Mouse (Mus musculus) heart, postnatal 4 days (tissue): ENCODE measurements around the gene Snx18. TPM values are rescaled to one million over a fixed set of nuclear protein-coding genes. Genes with fewer than 3 reads are reported as not detected.

Source experiments
- DNase-seq: peaks from one replicate; pipeline ENCODE4 v3.0.0; 2021
- total RNA-seq, 2 experiments: library from RNA; stranded (reverse); gene quantifications; 2 replicates each; pipeline ENCODE4 v1.2.3; 2021

Snx18 gene
- total RNA-seq, 2 experiments from 2014 or later = 32.6 to 34.4 TPM

GRCm38 (mm10) chr13:113559646-113560045 is 58.7 kb downstream of the Snx18 start:
- DNase-seq = no peak

- DNase-seq = no peak
Observed at GRCm38 (mm10) chr13:113556538-113556937, 61.8 kb downstream of the Snx18 start.

DNA sequence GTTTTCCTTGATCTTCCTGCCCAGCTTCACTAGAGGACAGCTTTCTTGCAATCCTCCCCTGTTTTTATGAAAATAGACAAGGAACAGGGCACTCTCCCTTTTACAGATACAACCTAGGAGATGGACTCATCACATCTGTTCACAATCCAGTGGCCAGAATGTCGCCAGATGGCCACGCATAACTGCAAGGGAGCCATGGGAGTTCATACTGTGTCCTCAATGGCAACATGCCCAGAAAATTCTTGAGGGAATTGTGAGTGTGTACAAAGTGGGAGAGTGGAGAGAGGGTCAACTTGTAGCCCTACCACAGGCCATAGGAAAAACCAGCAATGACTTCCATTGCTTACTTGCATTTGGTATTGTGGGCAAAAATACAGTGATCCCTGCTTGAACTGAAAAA is 63.1 kb downstream of the Snx18 start:
- peak; percentile 70 for DNase-seq

DNA sequence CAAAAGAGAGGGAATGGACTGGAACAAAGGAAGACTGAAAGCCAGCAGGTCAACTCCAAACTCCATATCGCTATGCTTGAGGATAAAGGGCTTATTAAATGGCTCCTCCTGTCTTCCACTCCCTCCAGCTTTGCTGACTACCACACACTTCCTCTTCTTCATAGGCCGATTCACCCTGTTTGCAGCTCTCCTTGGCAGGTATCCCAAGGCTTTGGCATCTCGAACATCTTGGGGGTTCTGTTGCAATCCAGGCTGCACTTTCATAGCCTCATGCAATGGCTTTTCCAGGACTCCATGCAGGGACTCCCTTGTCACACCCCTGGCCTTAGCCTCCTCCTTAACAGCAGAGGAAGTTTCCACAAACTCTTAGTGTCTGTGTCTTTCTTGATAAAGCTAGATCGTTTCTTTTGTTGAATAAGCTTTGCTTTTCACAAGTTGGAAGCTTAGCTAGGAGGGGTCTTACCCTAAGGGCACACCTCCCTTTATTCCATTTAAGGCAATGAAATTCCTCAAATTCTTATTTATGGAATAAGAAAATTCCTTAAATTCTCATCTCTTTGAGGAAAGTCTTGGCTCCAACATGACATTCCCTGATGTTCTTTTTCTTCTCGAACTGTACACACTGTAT is 64.6 kb downstream of the Snx18 start:
- no peak for DNase-seq

DNA sequence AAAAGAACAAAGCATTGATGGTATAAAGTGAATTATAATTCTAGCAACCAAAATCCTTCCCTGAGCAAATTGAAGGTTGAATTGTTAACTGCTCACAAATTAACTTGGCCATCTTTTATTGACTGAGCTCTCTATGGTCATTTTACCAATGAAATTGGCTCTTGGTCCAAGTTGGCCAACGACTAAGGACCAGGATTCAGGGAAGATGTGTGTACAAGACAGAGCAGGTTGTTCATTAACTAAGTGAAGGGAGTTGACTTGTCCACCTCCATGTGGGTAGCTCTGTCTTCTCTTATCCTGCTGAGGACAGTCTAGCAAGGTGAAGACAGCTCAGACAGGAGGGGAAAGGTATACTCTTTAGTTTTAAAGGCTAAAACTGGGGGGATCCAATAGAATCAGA is 66.0 kb downstream of the Snx18 start:
- DNase-seq = no peak

DNA sequence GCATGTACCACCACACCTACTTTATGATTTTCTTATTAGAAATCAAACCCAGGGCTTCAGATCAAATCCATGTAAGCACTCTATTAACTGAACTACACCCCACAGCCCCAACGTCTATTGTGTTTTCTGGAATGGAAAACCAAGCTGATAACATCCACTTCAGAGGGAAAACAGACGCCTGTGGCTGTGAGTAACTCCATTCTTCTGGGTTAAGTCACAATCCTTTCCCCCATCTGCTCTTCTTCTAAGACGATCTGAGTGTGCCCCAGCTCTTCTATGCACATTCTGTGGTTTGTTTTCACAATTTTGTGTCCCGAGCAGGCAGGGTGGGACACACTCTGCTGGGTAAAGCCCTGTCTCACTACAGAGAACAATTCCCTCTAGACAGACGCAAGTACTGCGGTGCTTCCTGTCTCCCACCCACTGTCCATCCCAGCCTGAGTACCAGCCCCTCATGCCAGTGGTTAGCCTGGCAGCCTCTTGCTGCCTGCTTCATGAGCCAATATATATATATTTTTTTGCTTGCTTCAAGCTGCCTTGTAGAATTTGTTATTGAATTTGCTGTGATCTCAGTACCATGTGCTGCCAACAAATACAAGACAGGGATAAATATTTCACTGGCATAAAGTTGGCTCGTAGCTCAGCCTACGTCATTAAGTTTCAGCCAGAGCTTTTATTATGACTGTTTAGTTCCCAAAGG is 67.3 kb downstream of the Snx18 start:
- DNase-seq = peak; percentile 51

- no peak for DNase-seq
Observed at GRCm38 (mm10) chr13:113549021-113549420, 69.3 kb downstream of the Snx18 start.

DNA sequence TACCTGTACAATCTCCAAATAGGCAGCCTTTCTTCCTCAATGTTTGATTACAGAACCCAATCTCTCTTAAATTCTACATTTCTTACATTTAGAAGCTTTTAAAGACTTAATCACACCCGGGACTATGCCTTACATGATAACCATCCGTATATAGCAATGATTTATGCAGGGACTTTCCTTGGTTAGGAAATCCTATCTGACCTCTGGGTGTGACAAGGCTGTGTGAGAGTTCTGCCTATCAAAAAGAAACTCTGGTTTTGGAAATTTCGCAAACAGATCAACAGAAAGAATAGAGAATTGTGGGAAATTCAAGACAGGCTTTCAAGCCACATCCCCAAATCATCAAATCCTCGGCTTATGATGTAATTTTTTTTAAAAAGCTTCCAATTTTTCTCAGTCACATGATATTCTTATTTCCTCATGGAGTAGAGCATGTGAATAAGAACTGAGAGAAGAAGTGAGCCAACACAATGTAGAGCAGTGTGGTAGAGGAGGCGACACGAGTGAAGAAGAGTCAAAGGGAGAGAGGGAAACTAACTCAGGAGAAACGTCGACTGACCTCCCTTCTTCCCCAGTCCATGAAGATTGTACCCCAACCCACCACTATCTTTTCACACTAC is 70.4 kb downstream of the Snx18 start:
- no peak for DNase-seq

DNA sequence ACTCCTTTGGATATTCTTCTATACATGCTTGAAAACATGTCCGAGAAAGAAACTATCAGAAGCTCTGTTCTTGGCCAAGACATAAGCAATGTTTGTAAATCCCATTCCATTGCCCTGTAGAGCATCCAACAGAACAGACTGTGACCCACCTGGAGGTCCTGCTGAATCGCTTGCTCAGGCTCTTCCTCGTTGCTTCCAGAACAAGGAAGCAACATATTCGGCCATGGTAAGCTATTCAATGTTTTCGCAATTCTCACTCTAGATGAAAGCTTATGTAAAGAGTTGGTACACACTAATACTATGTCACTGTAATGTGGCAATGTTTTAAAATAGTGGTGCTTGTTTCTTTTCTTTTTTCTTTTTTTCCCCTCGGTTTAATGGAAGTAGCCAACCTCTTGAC is 76.0 kb downstream of the Snx18 start:
- DNase-seq = no peak

Other genes starting within 250 kb of the Snx18 start
- 10 to 100 TPM; 27.4 to 28.9 TPM for gene Hspb3, start 45.1 kb upstream of the Snx18 start, total RNA-seq
- gene Arl15, start 175.9 kb upstream of the Snx18 start, total RNA-seq = 10 to 100 TPM; 17.7 to 19.8 TPM